Mouse (Mus musculus) erythroblast, embryonic 14.5 days (primary cell): Measurements from ENCODE around the gene Mt2.

Experiments used
- GATA1 ChIP-seq: IDR thresholded peaks from 2 replicates; pipeline ENCODE4 v1.6.1; 2012; ENCODE audit warnings: low read length, inconsistent platforms, mixed read lengths
- TAL1 ChIP-seq: IDR thresholded peaks from 3 replicates; pipeline ENCODE4 v1.6.1; 2012; ENCODE audit warnings: low read length, inconsistent platforms, mixed read lengths

DNA sequence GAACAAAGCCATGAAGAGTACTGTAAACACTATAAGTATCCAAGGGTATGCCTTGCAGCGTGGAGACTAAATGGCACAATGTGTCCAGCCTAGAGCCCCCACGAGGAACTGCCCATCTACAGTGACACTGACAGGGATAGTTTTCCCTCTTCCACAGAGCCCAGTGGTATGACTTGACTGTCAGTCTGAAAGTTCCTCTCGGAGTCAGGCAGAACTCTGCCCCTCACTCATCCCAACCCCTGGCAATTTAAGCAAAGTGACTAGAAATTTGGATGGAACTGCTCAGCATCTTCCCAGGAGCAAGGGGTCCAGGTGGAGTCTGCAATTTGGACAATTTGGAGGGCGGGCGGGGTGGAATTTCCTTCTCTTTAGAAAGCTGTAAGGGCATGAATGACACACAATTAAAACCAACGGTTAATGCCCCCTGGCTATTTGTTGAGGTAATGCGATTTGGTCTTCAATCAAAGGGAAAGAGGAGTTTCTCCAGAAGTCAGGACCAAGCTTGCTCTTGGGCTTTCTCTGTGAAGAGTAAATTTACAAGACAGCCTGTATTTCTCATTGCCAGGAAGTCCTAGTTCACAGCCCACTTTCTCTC lies 2.3 kb downstream of the Mt2 start:
- TF ChIP-seq TAL1: no peak
- no peak for TF ChIP-seq GATA1
